Mouse (Mus musculus) heart, adult 2 months (tissue): Measurements from ENCODE around the gene Rpl23a. TPM values are rescaled to one million over a fixed set of nuclear protein-coding genes. Genes with fewer than 3 reads are reported as not detected.

Experiments used
- DNase-seq, 2 experiments: peaks; one replicate each; pipeline ENCODE4 v3.0.0; 2021
- H3K27ac ChIP-seq: fragments of 200-600 bp; 2 replicates; pipeline ENCODE4 v1.8.1; 2022
- H3K27me3 ChIP-seq: fragments of 200-500 bp; 2 replicates; pipeline ENCODE4 v1.6.1; 2012; ENCODE audit warnings: mild to moderate bottlenecking, low read length, inconsistent platforms, mixed read lengths; ENCODE audit not compliant: control insufficient read depth, insufficient read depth
- H3K36me3 ChIP-seq: fragments of 200-500 bp; 2 replicates; pipeline ENCODE4 v1.6.1; 2012; ENCODE audit warnings: low read length, inconsistent platforms; ENCODE audit not compliant: control insufficient read depth, insufficient read depth
- H3K4me1 ChIP-seq: fragments of 200-500 bp; 2 replicates; pipeline ENCODE4 v1.6.1; 2011; ENCODE audit warnings: low read length; ENCODE audit not compliant: control insufficient read depth, insufficient read depth
- H3K4me3 ChIP-seq: fragments of 200-600 bp; 2 replicates; pipeline ENCODE4 v1.8.1; 2022
- H3K79me2 ChIP-seq: fragments of 200-500 bp; replicated peaks from 2 replicates; pipeline ENCODE4 v1.6.1; 2012; ENCODE audit warnings: mild to moderate bottlenecking, inconsistent platforms, low read length, moderate library complexity, mixed read lengths; ENCODE audit not compliant: control insufficient read depth, insufficient read depth
- H3K9ac ChIP-seq: fragments of 200-500 bp; 2 replicates; pipeline ENCODE4 v1.6.1; 2012; ENCODE audit warnings: low read depth, mild to moderate bottlenecking, control low read depth, inconsistent platforms, low read length, mixed read lengths
- CTCF ChIP-seq: fragments of 200-600 bp; IDR thresholded peaks from 2 replicates; pipeline ENCODE4 v1.8.1; 2022; ENCODE audit warnings: antibody characterized with exemption, mild to moderate bottlenecking, moderate library complexity
- EP300 ChIP-seq: fragments of 200-500 bp; IDR thresholded peaks from 2 replicates; pipeline ENCODE4 v1.6.1; 2011; ENCODE audit warnings: low read depth, low read length, control low read depth; ENCODE audit not compliant: insufficient read depth
- POLR2A ChIP-seq: fragments of 200-500 bp; IDR thresholded peaks from 2 replicates; pipeline ENCODE4 v1.6.1; 2011; ENCODE audit warnings: mild to moderate bottlenecking, low read depth, low read length, control low read depth; ENCODE audit not compliant: insufficient read depth
- WGBS: fragments of 180-500 bp; shearing (Covaris S2); methylation state at CpG from one replicate; pipeline ENCODE4 v1.1.7; 2018; 5-methylcytosine and 5-hydroxymethylcytosine counted together
- intact Hi-C: fragments of 180-260 bp; cut with DNase I; formaldehyde crosslinking; loops from one replicate; pipeline ENCODE4 v1.15.1; 2025
- long read RNA-seq: library from polyadenylated mRNA; stranded (forward); transcript quantifications from one replicate; pipeline ENCODE4 v2.0.0, GENCODE M21; 2021
- polyA plus RNA-seq: library from polyadenylated mRNA; depleted of rRNA; stranded (reverse); fragments of >200 nt; gene quantifications from 2 replicates; pipeline ENCODE4 v1.2.3, GENCODE M21; 2012; rRNA removed
- total RNA-seq, 2 experiments: library from RNA; stranded (reverse); gene quantifications; 2 replicates each; pipeline ENCODE4 v1.2.3; 2021

The Rpl23a gene
- total RNA-seq (100 to 1,000 TPM; 801 to 911 TPM), polyA plus RNA-seq (155 and 253 TPM in 2 replicates)
- long read RNA-seq, transcript Rpl23a-201 (5 exons, 560 nt), result major isoform, 118 of 120 reads
- long read RNA-seq, partial matches to known transcripts, result 0 of 120 reads
- long read RNA-seq, other reads (novel, unspliced or antisense), result 1 of 120 reads

DNA sequence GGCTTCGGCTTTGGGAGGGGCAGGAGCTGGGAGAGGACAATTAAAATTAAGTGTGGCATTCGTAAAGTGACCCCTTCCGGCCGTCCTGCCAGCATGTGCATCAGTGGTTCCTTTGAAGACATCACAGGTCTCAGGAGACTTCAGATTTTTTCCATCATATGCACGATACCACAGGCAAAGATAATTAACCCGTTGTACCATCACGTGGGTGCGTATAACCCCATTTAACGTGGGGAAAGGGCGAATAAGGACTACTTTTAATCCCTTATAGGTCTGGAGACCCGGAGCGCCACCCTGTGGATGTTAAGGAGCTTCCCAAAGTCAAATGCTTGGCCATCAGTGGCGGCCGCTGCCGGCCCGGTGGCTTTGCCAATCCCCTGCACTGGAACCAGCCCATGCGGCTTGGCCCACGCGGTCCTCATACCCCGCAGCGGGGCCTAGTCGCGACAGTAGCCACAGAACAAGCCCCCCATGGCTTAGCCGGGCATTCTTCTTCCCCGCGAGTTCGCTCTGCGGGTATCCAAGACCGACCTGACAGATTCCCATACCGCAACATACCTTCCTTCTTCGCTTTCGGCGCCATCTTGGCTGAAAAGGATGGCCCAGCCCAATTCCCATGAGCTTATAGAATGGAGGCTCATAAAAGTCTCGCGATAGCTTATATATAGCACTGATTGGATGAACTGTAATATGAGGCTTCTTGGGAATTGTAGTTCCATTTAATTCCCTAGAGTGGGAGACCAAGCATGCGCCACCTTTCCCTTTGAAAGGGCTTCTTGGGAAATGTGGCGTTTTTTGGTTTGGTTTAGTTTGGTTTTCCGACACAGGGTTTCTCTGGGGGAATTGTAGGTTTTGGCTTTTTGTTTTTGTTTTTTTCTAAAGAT lies at the start of gene Rpl23a:
TSS of gene Rpl23a (minus strand) at position 624 of the 884 bp plus-strand sequence.
- Histone ChIP-seq H3K36me3 (peaks cover 11% of the 10 kb centered on the region), H3K9ac (peak within 1 kb of the TSS; percentile 78), H3K27ac (peak within 1 kb of the TSS; percentile 75), H3K4me3 (peak within 1 kb of the TSS; percentile 96), H3K4me1 (peaks cover 2% of the 10 kb centered on the region), H3K79me2 (no peaks in the 10 kb centered on the region), H3K27me3 (no peaks in the 10 kb centered on the region)
- DNase-seq, result peak; percentile 85 to 87
- WGBS, result under 1% methylated on average over 38 of the region's 38 CpGs
- TF ChIP-seq EP300 (peak; percentile 57; the same call in 1 of the 2 replicates), POLR2A (peak; percentile 98), CTCF (peak; percentile 53)
- intact Hi-C loops, result no loop called here

DNA sequence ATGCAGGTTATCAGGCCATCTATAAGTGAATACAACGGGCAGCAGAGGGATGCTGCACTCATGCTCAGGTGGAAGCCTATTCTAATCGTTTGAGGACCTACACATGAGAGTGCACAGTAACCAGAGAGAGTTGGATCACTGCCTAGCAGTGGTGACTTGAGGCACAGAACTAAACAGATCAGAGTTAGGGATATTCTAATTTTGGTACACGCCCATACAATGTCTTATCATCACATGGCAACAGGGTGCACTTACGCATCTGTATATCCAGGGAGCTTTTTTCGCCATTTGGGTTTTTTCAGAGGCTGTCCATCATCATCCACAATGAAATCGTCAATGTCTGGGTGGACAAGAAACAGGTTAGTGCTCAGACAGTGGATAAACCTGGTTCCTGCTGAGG lies 48.1 kb upstream of the Rpl23a start:
- Histone ChIP-seq H3K36me3 (no peaks in the 10 kb centered on the region; the same call in 1 of the 2 replicates), H3K27me3 (no peaks in the 10 kb centered on the region), H3K27ac (no peak overlapping the region), H3K79me2 (peaks cover 5% of the 10 kb centered on the region), H3K4me1 (no peaks in the 10 kb centered on the region; the same call in 1 of the 2 replicates), H3K4me3 (no peak overlapping the region), H3K9ac (no peak overlapping the region)
- TF ChIP-seq EP300, result no peak
- TF ChIP-seq POLR2A, result no peak
- no peak for TF ChIP-seq CTCF
- no peak for DNase-seq
- 87% methylated on average over 6 of the region's 6 CpGs for WGBS
- intact Hi-C loops, result no loop called here

DNA sequence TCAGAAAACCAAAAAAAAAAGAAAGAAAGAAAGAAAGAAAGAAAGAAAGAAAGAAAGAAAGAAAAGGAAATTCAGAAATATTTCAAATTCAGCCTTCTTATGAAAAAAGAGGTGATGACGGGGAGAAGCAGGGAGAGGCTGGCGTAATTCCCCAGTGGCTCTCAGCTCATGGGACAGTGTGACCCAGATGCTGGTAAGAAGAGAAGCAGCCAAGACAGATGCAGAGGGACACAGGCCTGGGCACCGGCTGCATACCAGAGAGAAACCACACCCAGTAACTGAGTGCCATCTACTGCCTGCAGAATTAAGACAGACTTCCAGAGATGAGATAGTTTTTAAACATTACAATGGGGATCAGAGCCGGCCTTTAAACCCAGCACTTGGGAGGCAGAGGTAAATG lies 40.2 kb upstream of the Rpl23a start:
- intact Hi-C loops, result loop anchor here (10.0 kb wide), 1 partner anchor 61 kb away; no protein-coding TSS in a partner anchor

DNA sequence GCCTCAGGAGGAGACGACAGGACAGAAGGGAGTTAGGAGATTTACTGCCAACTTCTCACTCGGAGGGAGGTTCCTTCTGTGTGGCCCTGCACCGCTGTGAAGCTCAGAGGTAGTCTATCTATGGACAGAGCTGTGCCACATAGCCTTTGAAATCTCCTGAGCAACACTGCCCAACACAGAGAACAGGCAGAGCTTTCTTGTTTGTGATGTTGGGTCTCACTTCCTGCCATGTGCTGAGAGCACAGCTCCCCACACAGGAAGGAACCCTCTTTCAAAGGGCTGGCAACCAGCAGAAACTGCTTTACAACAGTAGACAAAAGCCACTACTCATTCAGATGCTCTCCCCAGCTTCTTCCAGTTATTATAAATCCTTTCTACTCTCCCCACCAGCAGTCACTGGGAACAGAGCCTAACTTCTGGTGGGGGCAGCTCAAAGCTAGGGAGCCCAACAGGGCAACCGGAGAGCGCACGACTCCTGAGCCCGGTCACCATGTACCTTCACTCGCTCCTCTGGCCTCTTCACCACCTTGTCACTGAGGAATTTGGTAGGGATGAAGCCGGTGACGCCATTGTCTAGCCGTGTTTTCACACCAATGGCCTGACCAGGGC lies 32.4 kb upstream of the Rpl23a start:
- H3K27ac ChIP-seq, result no peak overlapping the region
- 90% methylated on average over 11 of the region's 11 CpGs for WGBS
- H3K79me2 ChIP-seq, result no peaks in the 10 kb centered on the region
- no peak overlapping the region for H3K4me3 ChIP-seq
- no peak overlapping the region for H3K9ac ChIP-seq
- H3K27me3 ChIP-seq, result no peaks in the 10 kb centered on the region
- intact Hi-C loops, result no loop called here
- H3K4me1 ChIP-seq, result no peaks in the 10 kb centered on the region
- TF ChIP-seq CTCF (no peak), POLR2A (no peak), EP300 (no peak)
- no peak for DNase-seq
- H3K36me3 ChIP-seq, result no peaks in the 10 kb centered on the region

More for the DNA sequence above, 40.2 kb upstream of the Rpl23a start:
- Histone ChIP-seq H3K9ac (no peak overlapping the region), H3K79me2 (no peaks in the 10 kb centered on the region), H3K4me3 (no peak overlapping the region), H3K27me3 (no peaks in the 10 kb centered on the region), H3K4me1 (no peaks in the 10 kb centered on the region), H3K36me3 (no peaks in the 10 kb centered on the region; the same call in 1 of the 2 replicates), H3K27ac (no peak overlapping the region)
- no peak for DNase-seq
- 75% methylated on average over 4 of the region's 4 CpGs for WGBS
- TF ChIP-seq POLR2A (no peak), CTCF (no peak), EP300 (no peak)

DNA sequence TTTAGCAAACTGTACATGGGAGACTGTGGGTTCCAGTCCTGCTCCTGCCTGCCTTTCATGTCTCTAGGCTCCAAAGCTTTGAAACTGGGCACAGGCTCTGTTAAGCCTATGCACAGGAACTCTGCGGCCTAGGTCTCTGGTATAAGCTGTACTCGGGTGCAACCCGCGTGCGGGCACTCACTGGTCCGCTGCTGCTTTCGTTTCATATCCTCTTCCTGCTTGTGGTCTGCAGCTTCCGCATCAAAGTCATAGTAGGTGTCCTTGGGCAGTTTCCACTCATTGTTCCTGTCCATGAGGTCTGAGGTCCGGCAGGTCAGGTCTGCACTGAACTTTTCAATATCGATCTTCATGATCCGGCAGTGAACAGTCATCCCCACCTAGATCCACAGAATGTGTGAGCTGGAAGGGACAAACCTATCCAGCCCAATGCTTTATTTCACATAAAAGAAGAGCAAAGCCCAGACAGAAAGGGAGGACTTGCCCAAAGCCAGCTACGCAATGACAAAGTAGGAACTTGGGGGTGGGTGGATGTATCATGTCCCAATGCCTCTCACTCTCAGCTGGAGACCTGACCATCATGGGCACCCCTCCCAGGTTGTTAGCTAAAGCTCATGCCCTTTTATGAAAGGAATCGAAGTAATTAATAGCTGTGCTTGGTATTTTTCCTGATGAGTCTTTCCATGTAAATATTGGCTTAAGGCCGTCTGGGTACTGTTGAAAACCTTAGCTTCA lies 29.9 kb upstream of the Rpl23a start:
- intact Hi-C loops, result no loop called here
- no peaks in the 10 kb centered on the region for H3K36me3 ChIP-seq

More for the DNA sequence above, 29.9 kb upstream of the Rpl23a start:
- 87% methylated on average over 14 of the region's 14 CpGs for WGBS
- H3K9ac ChIP-seq, result no peak overlapping the region
- no peaks in the 10 kb centered on the region for H3K79me2 ChIP-seq
- peak in 1 of 2 experiments; percentile 35 for DNase-seq
- no peak overlapping the region for H3K27ac ChIP-seq
- no peak for TF ChIP-seq POLR2A
- TF ChIP-seq CTCF, result no peak
- TF ChIP-seq EP300, result no peak
- H3K27me3 ChIP-seq, result no peaks in the 10 kb centered on the region
- peaks cover 2% of the 10 kb centered on the region; the same call in 1 of the 2 replicates for H3K4me1 ChIP-seq
- H3K4me3 ChIP-seq, result no peak overlapping the region
